Mouse (Mus musculus): Measurements from ENCODE around the gene Gjc2. TPM values are rescaled to one million over a fixed set of nuclear protein-coding genes. Genes with fewer than 3 reads are reported as not detected.

Gjc2 gene
- polyA plus RNA-seq, 2 experiments, result 0.08 TPM; not detected in 1

GRCm38 (mm10) chr11:59138537-59139486, 44.2 kb downstream of the Gjc2 start:
- no peak overlapping the region for H3K27ac ChIP-seq
- H3K27me3 ChIP-seq (ENCODE audit: control insufficient read depth, insufficient read depth, low read length), result peaks cover 34% of the 10 kb centered on the region
- H3K4me2 ChIP-seq (ENCODE audit: low read depth), result no peak overlapping the region
- no peak overlapping the region for H3K9ac ChIP-seq (replicated peaks)
- H3K4me3 ChIP-seq (ENCODE audit: insufficient read depth in 1 of 2, low read depth in 2 of 2, low read length in 2 of 2), result no peak overlapping the region
- H3K9me3 ChIP-seq (ENCODE audit: control insufficient read depth, low read length), result no peaks in the 10 kb centered on the region
- H3K36me3 ChIP-seq (replicated peaks; ENCODE audit: control insufficient read depth, insufficient read depth, low read depth), result no peaks in the 10 kb centered on the region
- ATAC-seq (ENCODE audit: insufficient read depth) (no peak), DNase-seq (ENCODE audit: low read depth in 3 of 3, low spot score in 3 of 3) (no peak)
- H3K4me1 ChIP-seq (replicated peaks; ENCODE audit: control insufficient read depth in 2 of 2, insufficient read depth in 2 of 2, low read length in 1 of 2), result peaks cover 0 to 2% of the 10 kb centered on the region in 2 experiments; a peak in 1 of 4 replicates
- WGBS (ENCODE audit: insufficient replicate concordance), result 55% methylated on average over 19 of the region's 19 CpGs
- TF ChIP-seq EP300 (IDR thresholded peaks at IDR 0.05; ENCODE audit: low read depth), result no peak
- no peak for TF ChIP-seq CTCF (IDR thresholded peaks at IDR 0.05; ENCODE audit: low read depth)

- DNase-seq (ENCODE audit: low read depth in 3 of 3, low spot score in 3 of 3), result no peak
- Histone ChIP-seq H3K36me3 (replicated peaks; ENCODE audit: control insufficient read depth, insufficient read depth, low read depth) (no peaks in the 10 kb centered on the region), H3K27ac (no peak overlapping the region), H3K4me1 (replicated peaks; ENCODE audit: control insufficient read depth in 2 of 2, insufficient read depth in 2 of 2, low read length in 1 of 2) (peaks cover 0 to 2% of the 10 kb centered on the region in 2 experiments; a peak in 1 of 4 replicates), H3K9ac (replicated peaks) (no peak overlapping the region), H3K4me3 (ENCODE audit: insufficient read depth in 1 of 2, low read depth in 2 of 2, low read length in 2 of 2) (no peak overlapping the region), H3K9me3 (ENCODE audit: control insufficient read depth, low read length) (no peaks in the 10 kb centered on the region), H3K27me3 (ENCODE audit: control insufficient read depth, insufficient read depth, low read length) (peaks cover 34% of the 10 kb centered on the region), H3K4me2 (ENCODE audit: low read depth) (no peak overlapping the region)
- 54% methylated on average over 12 of the region's 12 CpGs for WGBS (ENCODE audit: insufficient replicate concordance)
- ATAC-seq (ENCODE audit: insufficient read depth), result no peak
- TF ChIP-seq EP300 (IDR thresholded peaks at IDR 0.05; ENCODE audit: low read depth) (no peak), CTCF (IDR thresholded peaks at IDR 0.05; ENCODE audit: low read depth) (no peak)
Observed at GRCm38 (mm10) chr11:59136994-59137706, 45.9 kb downstream of the Gjc2 start.

- Histone ChIP-seq H3K4me3 (ENCODE audit: insufficient read depth in 1 of 2, low read depth in 2 of 2, low read length in 2 of 2) (no peak within 1 kb of the TSS), H3K4me2 (ENCODE audit: low read depth) (no peak within 1 kb of the TSS), H3K4me1 (replicated peaks; ENCODE audit: control insufficient read depth in 2 of 2, insufficient read depth in 2 of 2, low read length in 1 of 2) (no peaks in the 10 kb centered on the region), H3K9ac (replicated peaks) (no peak within 1 kb of the TSS), H3K27ac (no peak within 1 kb of the TSS), H3K27me3 (ENCODE audit: control insufficient read depth, insufficient read depth, low read length) (peaks cover 34% of the 10 kb centered on the region), H3K36me3 (replicated peaks; ENCODE audit: control insufficient read depth, insufficient read depth, low read depth) (no peaks in the 10 kb centered on the region), H3K9me3 (ENCODE audit: control insufficient read depth, low read length) (no peaks in the 10 kb centered on the region)
- ATAC-seq (ENCODE audit: insufficient read depth) (no peak), DNase-seq (ENCODE audit: low read depth in 3 of 3, low spot score in 3 of 3) (no peak)
- WGBS (ENCODE audit: insufficient replicate concordance), result 17% methylated on average over 44 of the region's 44 CpGs
- TF ChIP-seq CTCF (IDR thresholded peaks at IDR 0.05; ENCODE audit: low read depth) (no peak), EP300 (IDR thresholded peaks at IDR 0.05; ENCODE audit: low read depth) (no peak)
Observed at GRCm38 (mm10) chr11:59135904-59136452, 47.0 kb downstream of the Gjc2 start, which contains the start of gene Obscn. Gene Obscn, minus strand, starts transcription at chr11:59136402.

- no peak overlapping the region for H3K4me2 ChIP-seq (ENCODE audit: low read depth)
- H3K9ac ChIP-seq (replicated peaks), result no peak overlapping the region
- H3K9me3 ChIP-seq (ENCODE audit: control insufficient read depth, low read length), result no peaks in the 10 kb centered on the region
- DNase-seq (ENCODE audit: low read depth in 3 of 3, low spot score in 3 of 3) (no peak), ATAC-seq (ENCODE audit: insufficient read depth) (no peak)
- 8% methylated on average over 55 of the region's 55 CpGs for WGBS (ENCODE audit: insufficient replicate concordance)
- TF ChIP-seq CTCF (IDR thresholded peaks at IDR 0.05; ENCODE audit: low read depth) (no peak), EP300 (IDR thresholded peaks at IDR 0.05; ENCODE audit: low read depth) (no peak)
- no peak overlapping the region for H3K4me3 ChIP-seq (ENCODE audit: insufficient read depth in 1 of 2, low read depth in 2 of 2, low read length in 2 of 2)
- no peaks in the 10 kb centered on the region for H3K36me3 ChIP-seq (replicated peaks; ENCODE audit: control insufficient read depth, insufficient read depth, low read depth)
- H3K27me3 ChIP-seq (ENCODE audit: control insufficient read depth, insufficient read depth, low read length), result peaks cover 34% of the 10 kb centered on the region
- no peaks in the 10 kb centered on the region for H3K4me1 ChIP-seq (replicated peaks; ENCODE audit: control insufficient read depth in 2 of 2, insufficient read depth in 2 of 2, low read length in 1 of 2)
- no peak overlapping the region for H3K27ac ChIP-seq
Observed at GRCm38 (mm10) chr11:59135051-59135820, 47.8 kb downstream of the Gjc2 start.
